Mouse (Mus musculus) thymus, postnatal 36 days (tissue): ENCODE measurements around the gene Lrrc75a.
A peak's percentile ranks its signal among the peaks of the same experiment; 100 is the strongest.

Experiments used
- DNase-seq, 2 experiments: peaks; one replicate each; pipeline ENCODE4 v3.0.0; 2022; ENCODE audit warnings: mixed read lengths in 2 of 2

Lrrc75a gene

DNA sequence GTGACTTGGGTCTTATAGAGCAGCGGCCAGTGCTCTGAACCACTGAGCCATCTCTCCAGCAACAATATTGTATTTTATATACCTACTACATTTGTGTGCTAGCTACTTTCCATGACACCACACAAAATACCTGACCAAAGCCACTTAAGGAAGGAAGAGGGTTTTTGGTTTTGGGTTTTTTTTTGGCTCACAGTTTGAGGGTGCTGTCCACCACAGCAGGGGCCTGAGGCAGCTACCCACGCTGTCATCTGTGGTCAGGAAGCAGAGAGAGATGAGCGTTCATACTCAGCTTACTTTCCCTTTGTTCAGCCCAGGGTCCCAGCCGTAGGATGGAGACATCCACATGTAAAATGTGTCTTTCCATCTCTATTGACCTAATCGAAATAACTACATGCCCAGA is 61.3 kb downstream of the Lrrc75a start:
- no peak for DNase-seq

GRCm38 (mm10) chr11:62584671-62585206 is 63.6 kb downstream of the Lrrc75a start:
- DNase-seq, result no peak

DNA sequence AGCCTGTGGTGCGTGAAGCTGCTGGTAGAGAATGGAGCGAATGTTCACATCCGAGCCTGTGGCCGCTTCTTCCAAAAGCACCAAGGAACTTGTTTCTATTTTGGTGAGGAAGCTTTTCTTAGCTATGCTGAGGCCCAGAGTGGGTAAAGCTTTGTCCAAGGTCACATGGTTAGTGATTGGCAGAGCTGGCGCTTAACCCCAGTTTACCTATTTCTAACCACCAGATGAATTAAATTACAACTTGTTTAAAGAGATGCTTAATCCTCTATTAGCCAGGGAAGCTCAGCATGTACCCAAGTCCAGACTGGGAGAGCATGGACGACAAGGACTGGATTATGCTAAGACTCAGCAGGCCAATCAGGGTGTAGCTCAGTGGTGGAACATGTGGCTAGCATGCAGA is 65.3 kb downstream of the Lrrc75a start:
- no peak for DNase-seq

DNA sequence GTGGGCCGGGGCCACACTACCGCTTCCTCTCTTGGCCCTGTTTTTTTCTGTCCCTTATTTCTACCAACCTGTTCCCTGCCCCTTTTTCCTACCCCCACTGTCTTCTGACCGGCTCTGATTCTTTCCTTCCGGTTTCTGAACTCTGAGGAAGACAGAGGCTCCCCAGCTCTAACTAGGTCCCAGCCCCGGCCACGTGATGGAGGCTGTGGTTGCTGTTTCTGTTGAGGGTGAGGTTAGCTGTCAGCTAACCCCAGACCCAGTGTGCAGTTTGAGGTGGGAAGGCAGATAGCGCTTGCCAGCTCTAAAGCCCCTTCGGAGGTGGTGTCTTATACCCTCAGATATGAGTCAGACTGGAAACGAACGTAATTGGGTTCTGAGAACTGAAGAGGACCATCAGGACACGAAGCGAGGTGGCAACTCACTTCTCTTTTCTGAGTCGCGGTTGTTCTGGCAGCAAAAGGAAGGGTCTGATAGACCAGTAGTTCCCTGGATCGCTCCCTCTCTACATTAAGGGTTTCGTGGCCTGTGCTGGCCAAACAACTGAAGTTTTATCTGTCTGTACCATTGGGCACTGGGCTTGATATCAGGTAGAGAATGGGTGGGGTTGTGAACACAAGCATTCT is 71.7 kb downstream of the Lrrc75a start:
- DNase-seq, result peak; percentile 78 to 85

DNA sequence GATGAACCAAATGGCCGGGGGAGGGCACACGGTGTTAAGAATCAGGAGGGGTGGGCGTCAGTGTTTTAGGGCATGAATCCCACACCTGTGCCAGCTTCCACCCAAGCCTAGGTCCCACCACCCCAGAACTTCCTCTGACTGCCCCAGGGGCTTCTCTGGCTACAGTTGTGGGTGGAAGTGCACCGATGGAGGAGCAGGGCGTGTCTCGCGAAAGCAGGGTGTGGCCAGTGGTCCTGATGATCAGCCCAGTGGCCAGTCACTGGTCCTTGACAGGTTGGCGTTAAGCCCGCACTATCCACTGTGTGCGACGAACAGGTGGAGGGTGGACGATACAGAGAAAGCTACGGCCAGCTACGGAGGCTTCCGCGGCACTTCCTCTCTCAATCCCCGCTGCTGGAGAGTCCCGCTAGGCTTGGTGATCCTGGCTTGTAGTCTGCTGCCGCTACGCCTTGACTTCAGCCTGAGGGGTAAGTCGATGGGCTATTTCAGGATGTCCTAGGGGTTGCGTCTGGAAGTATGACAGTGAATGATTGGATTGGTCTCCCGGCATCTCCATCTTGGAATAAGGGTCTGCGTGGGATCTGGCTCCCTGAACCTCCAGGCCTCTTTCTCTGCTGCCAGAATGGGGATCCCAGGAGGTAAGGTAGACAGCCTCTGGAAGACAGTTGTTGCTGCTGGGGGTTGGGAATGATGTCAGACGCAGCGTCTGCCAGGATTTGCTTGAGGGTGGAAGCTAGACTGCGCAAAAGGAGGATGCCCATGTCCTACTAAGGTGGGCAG is 72.5 kb downstream of the Lrrc75a start:
- peak; percentile 49 to 53 for DNase-seq

DNA sequence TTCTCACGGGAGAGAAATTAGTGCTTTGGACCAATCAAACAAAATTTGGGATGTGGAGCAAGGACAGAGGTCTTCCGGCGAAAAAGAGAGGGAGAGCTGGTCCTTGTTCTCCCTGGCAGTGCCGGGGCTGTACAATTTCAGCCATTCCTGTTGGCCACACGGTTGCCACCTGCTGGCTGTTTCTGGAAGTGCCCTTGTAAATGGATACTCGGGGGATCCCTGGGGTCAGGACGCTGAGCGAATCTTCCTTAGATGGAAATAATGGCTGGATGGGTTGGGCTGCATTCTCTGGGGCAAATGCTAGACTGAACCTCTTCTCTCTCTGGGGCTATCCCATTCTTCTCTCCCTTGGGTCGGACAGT is 73.0 kb downstream of the Lrrc75a start:
- DNase-seq, result peak; percentile 84 to 90

- peak in 1 of 2 experiments; percentile 10 for DNase-seq
These were observed 73.6 kb downstream of the Lrrc75a start for GRCm38 (mm10) chr11:62574703-62575085.

DNA sequence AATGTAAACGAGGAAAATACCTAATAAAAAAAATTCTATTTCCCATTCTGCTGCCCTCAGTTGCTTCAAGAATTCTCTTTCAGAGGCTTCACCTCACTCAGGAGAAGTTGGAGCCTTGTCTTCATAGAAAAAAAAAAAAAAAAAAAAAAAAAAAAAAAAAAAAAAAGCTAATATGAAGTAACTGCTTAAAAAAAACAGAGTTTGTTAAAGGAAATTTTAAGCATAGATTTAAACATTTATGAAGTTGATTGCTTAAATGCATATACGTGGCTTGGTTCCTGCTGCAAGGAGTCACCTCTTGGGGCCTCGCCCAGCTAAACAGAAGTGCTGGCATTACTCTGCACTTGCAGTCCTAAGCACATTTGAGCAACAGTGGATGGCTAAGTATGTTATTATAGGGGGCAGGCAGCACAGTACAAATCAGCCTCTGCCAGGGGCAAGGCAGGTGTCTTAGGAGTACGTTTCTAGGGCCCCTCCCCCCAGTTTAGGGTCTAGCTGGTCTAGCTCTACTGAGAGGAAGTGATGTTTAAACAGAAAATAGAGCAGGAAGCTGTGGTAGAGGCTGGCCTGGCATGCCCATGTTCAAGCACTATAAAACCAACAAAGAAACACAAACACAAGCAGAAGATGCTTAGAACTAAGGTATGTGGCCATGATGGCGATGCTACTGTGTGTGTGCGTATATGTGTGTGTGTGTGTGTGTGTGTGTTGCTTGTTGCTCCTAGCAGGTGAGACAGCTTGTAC is 74.2 kb downstream of the Lrrc75a start, which contains the start of gene Trpv2:
Gene Trpv2 (plus strand): TSS at position 528 of the 744 bp plus-strand sequence.
- peak; percentile 76 to 84 for DNase-seq

- DNase-seq, result no peak
These were observed 80.0 kb downstream of the Lrrc75a start for GRCm38 (mm10) chr11:62568300-62568699.

GRCm38 (mm10) chr11:62566211-62566610 is 82.1 kb downstream of the Lrrc75a start:
- no peak for DNase-seq

- DNase-seq, result no peak
These were observed 82.6 kb downstream of the Lrrc75a start for GRCm38 (mm10) chr11:62565747-62566146.

GRCm38 (mm10) chr11:62563590-62563989 is 84.7 kb downstream of the Lrrc75a start:
- DNase-seq, result no peak

GRCm38 (mm10) chr11:62560463-62561016 is 87.8 kb downstream of the Lrrc75a start:
- DNase-seq, result peak; percentile 11 to 16

DNA sequence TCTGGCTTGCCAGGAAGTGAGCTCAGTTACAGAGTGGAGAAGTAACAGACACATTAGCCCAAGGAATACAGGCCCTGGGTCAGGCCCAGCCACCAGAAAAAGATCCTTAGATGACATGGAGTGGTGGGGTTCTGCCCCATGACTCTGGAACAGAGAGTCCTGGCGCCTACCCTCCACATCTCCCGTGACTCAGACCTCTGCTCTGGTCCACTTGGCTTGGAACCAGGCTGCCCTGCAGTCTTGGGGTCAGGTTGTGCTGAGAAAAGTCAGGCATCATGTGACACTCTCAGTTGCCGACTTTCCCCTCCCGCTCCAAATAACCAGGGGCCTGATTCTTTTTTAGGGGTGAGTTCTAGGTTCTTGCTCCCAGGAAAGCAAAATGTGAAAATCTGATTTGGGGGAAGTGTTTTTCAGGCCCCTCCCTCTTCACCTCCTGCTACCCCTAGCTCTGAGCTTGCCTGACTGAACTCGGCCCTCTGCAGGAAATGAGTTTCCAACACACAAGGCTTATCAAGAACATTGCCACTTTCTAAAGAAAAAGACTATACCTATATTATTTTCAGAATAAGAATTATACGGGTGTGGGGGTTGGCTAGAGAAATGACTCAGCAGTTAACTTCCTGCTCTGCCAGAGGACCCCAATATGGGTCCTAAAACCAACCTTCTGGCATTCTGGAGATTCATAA is 89.2 kb downstream of the Lrrc75a start:
- DNase-seq, result no peak

GRCm38 (mm10) chr11:62558152-62558551 is 90.2 kb downstream of the Lrrc75a start:
- DNase-seq, result no peak

- DNase-seq, result no peak
These were observed 91.1 kb downstream of the Lrrc75a start for GRCm38 (mm10) chr11:62557205-62557604.

DNA sequence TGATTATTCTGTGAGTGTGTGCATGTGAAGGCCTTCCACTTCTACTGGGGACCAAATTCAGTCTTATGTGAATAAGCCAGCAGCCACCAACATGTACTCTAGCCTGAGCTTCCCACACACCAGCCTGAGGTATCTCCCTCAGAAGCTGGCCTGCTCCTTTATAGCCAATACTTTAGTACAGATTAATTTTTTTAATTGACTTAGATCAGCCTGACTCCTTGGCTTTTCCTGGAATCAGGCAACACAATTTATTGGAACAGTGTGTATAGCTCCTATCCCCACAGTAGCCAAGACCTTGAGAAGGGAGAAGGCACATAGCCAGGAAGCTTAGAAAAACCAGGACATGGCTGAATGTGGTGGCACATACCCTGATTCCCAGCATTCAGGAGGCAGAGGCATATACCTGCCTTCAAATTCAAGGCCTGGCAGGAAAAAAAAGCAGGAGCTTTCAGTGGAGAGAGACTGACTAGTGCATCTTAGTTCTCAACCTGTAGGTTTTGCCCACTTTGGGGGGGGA is 92.4 kb downstream of the Lrrc75a start:
- no peak for DNase-seq

DNA sequence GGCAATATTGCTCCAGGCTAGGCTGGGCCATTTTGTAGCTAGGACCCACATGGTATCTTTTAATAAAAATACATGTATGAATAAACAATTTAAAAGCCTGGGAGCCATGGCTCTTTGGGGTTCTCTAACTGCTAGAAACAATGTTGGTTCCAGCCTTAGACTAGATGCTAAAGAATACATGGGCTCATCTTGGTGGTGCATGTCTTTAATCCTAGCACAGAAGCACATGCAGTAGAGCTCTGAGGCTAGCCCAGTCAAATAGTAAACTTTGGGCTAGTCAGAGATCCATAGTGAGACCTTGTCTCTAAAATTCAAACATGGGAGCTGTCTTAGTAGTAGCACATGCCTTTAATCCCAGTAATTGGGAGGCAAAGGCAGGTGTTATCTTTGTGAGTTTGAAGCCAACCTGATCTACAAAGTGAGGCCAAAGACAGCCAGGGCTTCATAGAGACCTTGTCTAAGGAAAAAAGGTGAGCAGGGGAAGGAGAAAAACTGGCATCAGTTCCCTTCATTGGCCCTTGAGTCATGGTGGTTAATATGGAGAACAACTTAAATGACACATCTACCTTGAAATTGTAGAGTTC is 93.3 kb downstream of the Lrrc75a start:
- DNase-seq, result no peak
